Mouse (Mus musculus) CH12.LX (cell line): Measurements from ENCODE around the gene BC030870. TPM values are rescaled to one million over a fixed set of nuclear protein-coding genes. Genes with fewer than 3 reads are reported as not detected.
A peak's percentile ranks its signal among the peaks of the same experiment; 100 is the strongest.

ENCODE experiments used
- DNase-seq: peaks from one replicate; pipeline ENCODE4 v3.0.0-alpha.2; 2013; ENCODE audit errors: extremely low read depth
- H3K27ac ChIP-seq: 2 replicates; pipeline ENCODE4 v1.5.1; 2012; ENCODE audit warnings: low read depth, mild to moderate bottlenecking, control low read depth, moderate library complexity; ENCODE audit not compliant: insufficient read depth
- H3K27me3 ChIP-seq: replicated peaks from 2 replicates; pipeline ENCODE3; 2012; ENCODE audit warnings: inconsistent platforms
- H3K36me3 ChIP-seq, 2 experiments: replicated peaks in 1 of 2; 2 replicates each; pipeline versions ENCODE3 to v1.6.1; 2012; ENCODE audit warnings: inconsistent platforms in 1 of 2, low read length in 1 of 2, mild to moderate bottlenecking in 1 of 2, mixed read lengths in 1 of 2, moderate library complexity in 1 of 2; ENCODE audit not compliant: control insufficient read depth in 1 of 2, insufficient read depth in 1 of 2
- H3K4me1 ChIP-seq, 2 experiments: 2 replicates each; pipeline ENCODE4 v1.6.1; 2012; ENCODE audit warnings: inconsistent platforms in 1 of 2, moderate library complexity in 1 of 2; ENCODE audit not compliant: insufficient read depth in 2 of 2, control insufficient read depth in 1 of 2
- H3K4me2 ChIP-seq: 2 replicates; pipeline ENCODE4 v1.6.1; 2012; ENCODE audit warnings: low read depth, mild to moderate bottlenecking, control low read depth; ENCODE audit not compliant: poor library complexity, insufficient read depth, severe bottlenecking
- H3K4me3 ChIP-seq, 3 experiments: fragments of 150-350 bp in 1 of 3; sonication (generic) in 1 of 3; replicated peaks in 1 of 3; 2 replicates each; pipeline versions ENCODE3 to v1.5.1; 2011 to 2012; ENCODE audit warnings: low read depth in 2 of 3, low read length in 2 of 3, mild to moderate bottlenecking in 2 of 3, moderate library complexity in 2 of 3, control low read depth in 1 of 3, improper control_type of control experiment in 1 of 3, inconsistent platforms in 1 of 3, mixed read lengths in 1 of 3; ENCODE audit not compliant: poor library complexity in 1 of 3
- H3K79me2 ChIP-seq: replicated peaks from 2 replicates; pipeline ENCODE4 v1.6.1; 2012; ENCODE audit warnings: mild to moderate bottlenecking, moderate library complexity; ENCODE audit not compliant: control insufficient read depth, poor library complexity, insufficient read depth, severe bottlenecking; ENCODE audit errors: extremely low read depth
- H3K9ac ChIP-seq: 2 replicates; pipeline ENCODE4 v1.6.1; 2012; ENCODE audit warnings: low read depth, mild to moderate bottlenecking, control low read depth, moderate library complexity; ENCODE audit not compliant: insufficient read depth
- H3K9me3 ChIP-seq: replicated peaks from 2 replicates; pipeline ENCODE3; 2012; ENCODE audit warnings: low read length, inconsistent platforms, mixed read lengths
- CTCF ChIP-seq, 2 experiments: IDR thresholded peaks in 1 of 2; conservative IDR thresholded peaks in 1 of 2; 2 replicates each; pipeline ENCODE4 v1.5.1; 2011 to 2012; ENCODE audit warnings: low read depth in 2 of 2, low read length in 2 of 2, improper control_type of control experiment in 1 of 2, inconsistent platforms in 1 of 2, mild to moderate bottlenecking in 1 of 2, moderate library complexity in 1 of 2
- ELF1 ChIP-seq: IDR thresholded peaks from 2 replicates; pipeline ENCODE4 v1.6.1; 2014; ENCODE audit warnings: low read depth, mild to moderate bottlenecking, inconsistent platforms, low read length, improper control_type of control experiment
- EP300 ChIP-seq: IDR thresholded peaks from 2 replicates; pipeline ENCODE4 v1.6.1; 2011; ENCODE audit warnings: low read length, improper control_type of control experiment
- ETS1 ChIP-seq: conservative IDR thresholded peaks from 2 replicates; pipeline ENCODE4 v1.6.1; 2012; ENCODE audit warnings: low read depth, mild to moderate bottlenecking, inconsistent platforms, low read length, improper control_type of control experiment, moderate library complexity
- GABPA ChIP-seq: IDR thresholded peaks from 2 replicates; pipeline ENCODE4 v1.6.1; 2012; ENCODE audit warnings: low read depth, low read length, improper control_type of control experiment, inconsistent platforms; ENCODE audit not compliant: insufficient replicate concordance
- MAX ChIP-seq: IDR thresholded peaks from 2 replicates; pipeline ENCODE4 v1.6.1; 2011; ENCODE audit warnings: low read length, improper control_type of control experiment
- MXI1 ChIP-seq: IDR thresholded peaks from 2 replicates; pipeline ENCODE4 v1.6.1; 2011; ENCODE audit warnings: mild to moderate bottlenecking, low read depth, low read length, improper control_type of control experiment
- POLR2A ChIP-seq: IDR thresholded peaks from 2 replicates; pipeline ENCODE4 v1.6.1; 2011; ENCODE audit warnings: low read depth, mild to moderate bottlenecking, improper control_type of control experiment, low read length
- POLR2AphosphoS2 ChIP-seq: IDR thresholded peaks from 2 replicates; pipeline ENCODE4 v1.6.1; 2011; ENCODE audit warnings: low read depth, low read length, improper control_type of control experiment
- USF1 ChIP-seq: IDR thresholded peaks from 2 replicates; pipeline ENCODE4 v1.6.1; 2014; ENCODE audit warnings: low read depth, mild to moderate bottlenecking, inconsistent platforms, low read length, improper control_type of control experiment
- USF2 ChIP-seq: conservative IDR thresholded peaks from 2 replicates; pipeline ENCODE4 v1.6.1; 2011; ENCODE audit warnings: low read depth, low read length, improper control_type of control experiment
- ZMIZ1 ChIP-seq: IDR thresholded peaks from 2 replicates; pipeline ENCODE4 v1.6.1; 2012; ENCODE audit warnings: low read depth, mild to moderate bottlenecking, inconsistent platforms, low read length, improper control_type of control experiment
- dilution Hi-C: fragments of 300-500 bp; cut with MboI; formaldehyde crosslinking; loops from 2 replicates; pipeline ENCODE4 v1.14.3; 2020; ENCODE audit warnings: low sequenced_read_pairs; ENCODE audit not compliant: extremely low pct_unique_long_range_greater_than_20kb, extremely low pct_ligation_motif_present
- in situ Hi-C: fragments of 300-500 bp; cut with MboI; formaldehyde crosslinking; loops from 3 replicates; pipeline ENCODE4 v1.14.3; 2019; ENCODE audit warnings: low sequenced_read_pairs, low pct_ligation_motif_present, low pct_unique_long_range_greater_than_20kb, mixed read lengths
- polyA plus RNA-seq: library from polyadenylated mRNA; unstranded; fragments of >175 nt; gene quantifications from 2 replicates; pipeline ENCODE4 v1.2.1, GENCODE M21; 2012; ENCODE audit warnings: low read depth; ENCODE audit not compliant: insufficient read length
- total RNA-seq, 2 experiments: library from RNA; depleted of rRNA; stranded (reverse); fragments of 300-350 nt in 1 of 2; fragments of >200 nt in 1 of 2; gene quantifications; 2 replicates each; pipeline ENCODE4 v1.2.3; 2012 to 2014

The BC030870 gene
- total and polyA plus RNA-seq, 3 experiments = not detected

- Histone ChIP-seq H3K79me2 (no peaks in the 10 kb centered on the region), H3K9ac (no peak overlapping the region), H3K27me3 (no peaks in the 10 kb centered on the region), H3K36me3 (no peaks in the 10 kb centered on the region), H3K9me3 (no peaks in the 10 kb centered on the region), H3K4me1 (peaks cover 0 to 10% of the 10 kb centered on the region in 2 experiments; a peak in 2 of 4 replicates), H3K4me3 (no peak overlapping the region)
- dilution Hi-C loops = no loop called here
- TF ChIP-seq POLR2A = no peak
- no peak for TF ChIP-seq ELF1
- TF ChIP-seq, all 38 proteins: peak for 0
- peak overlapping the region; percentile 77; the same call in 1 of the 2 replicates for H3K4me2 ChIP-seq
- DNase-seq = no peak
- no peak overlapping the region for H3K27ac ChIP-seq
- in situ Hi-C loops = no loop called here
These were observed 41.7 kb downstream of the BC030870 start for GRCm38 (mm10) chr8:65087711-65088110.

- Histone ChIP-seq H3K4me1 (peaks cover 0 to 10% of the 10 kb centered on the region in 2 experiments; a peak in 2 of 4 replicates), H3K9me3 (no peaks in the 10 kb centered on the region), H3K79me2 (no peaks in the 10 kb centered on the region), H3K4me3 (no peak overlapping the region), H3K9ac (no peak overlapping the region), H3K36me3 (no peaks in the 10 kb centered on the region), H3K4me2 (no peak overlapping the region), H3K27ac (no peak overlapping the region), H3K27me3 (no peaks in the 10 kb centered on the region)
- no peak for DNase-seq
- dilution Hi-C loops (no loop called here), in situ Hi-C loops (no loop called here)
- no peak for TF ChIP-seq MAX
- peak in 1 of 2 experiments; percentile 31; a peak in 2 of 4 replicates for TF ChIP-seq CTCF (conservative IDR thresholded peaks at IDR 0.05 in 1 of 2, IDR thresholded peaks at IDR 0.05 in 1 of 2; ENCODE audit: low read depth in 2 of 2, low read length in 2 of 2)
- no peak for TF ChIP-seq POLR2AphosphoS2
These were observed 43.7 kb downstream of the BC030870 start for GRCm38 (mm10) chr8:65085680-65086079.

GRCm38 (mm10) chr8:65080731-65081130, 48.6 kb downstream of the BC030870 start:
- in situ Hi-C loops = no loop called here
- no peak for DNase-seq
- no peaks in the 10 kb centered on the region for H3K36me3 ChIP-seq
- no peaks in the 10 kb centered on the region for H3K4me1 ChIP-seq
- H3K4me3 ChIP-seq = no peak overlapping the region
- no peaks in the 10 kb centered on the region for H3K9me3 ChIP-seq
- H3K27me3 ChIP-seq = no peaks in the 10 kb centered on the region
- no peak overlapping the region for H3K9ac ChIP-seq
- no peak overlapping the region for H3K27ac ChIP-seq
- no peaks in the 10 kb centered on the region for H3K79me2 ChIP-seq
- no peak overlapping the region for H3K4me2 ChIP-seq
- dilution Hi-C loops = no loop called here
- no peak for TF ChIP-seq GABPA
- no peak for TF ChIP-seq MXI1
- no peak for TF ChIP-seq ZMIZ1
- no peak for TF ChIP-seq USF1
- TF ChIP-seq ETS1 = no peak
- TF ChIP-seq EP300 = no peak
- no peak for TF ChIP-seq USF2
- TF ChIP-seq, all 38 proteins: peak for 0
